Mouse (Mus musculus): ENCODE measurements around the gene Cdip1.

The Cdip1 gene

DNA sequence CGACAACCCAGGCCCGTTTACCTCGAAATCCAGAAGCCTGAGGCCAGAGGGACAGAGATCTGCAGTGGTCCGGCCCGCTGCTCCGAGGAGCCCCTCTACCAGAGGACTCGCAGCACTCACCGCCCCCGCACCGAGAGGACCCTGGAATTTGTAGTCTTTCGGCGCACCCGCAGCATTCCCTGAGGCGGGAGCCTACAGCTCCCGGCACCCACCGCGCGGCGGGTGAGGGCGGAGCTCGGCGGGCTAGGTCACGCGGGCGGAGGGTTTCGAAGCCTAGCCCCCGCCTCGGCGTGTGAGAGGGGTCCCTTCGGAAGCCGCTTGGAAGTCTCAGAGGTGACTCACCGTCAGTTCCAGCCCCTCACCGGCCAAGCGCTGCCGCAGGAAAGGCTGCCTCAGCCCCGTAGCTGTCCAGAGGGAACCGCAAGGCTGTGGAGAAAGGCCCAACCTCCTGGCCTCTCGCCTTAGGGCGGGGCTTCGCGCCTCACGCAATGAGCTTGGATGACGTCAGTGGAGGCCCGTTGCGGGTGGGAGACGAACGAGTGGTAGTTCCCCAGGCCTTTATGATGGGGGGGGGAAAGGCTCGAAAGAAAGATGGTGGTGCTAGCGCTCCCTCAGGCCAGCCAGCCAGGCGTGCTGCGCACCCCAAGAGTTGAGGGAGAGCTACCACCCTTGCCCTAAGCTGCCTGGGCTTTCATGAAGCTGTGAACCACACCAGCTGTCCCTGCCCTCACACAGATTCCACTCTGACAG lies at the start of gene Cdip1:
Gene Cdip1 (minus strand): TSS at position 483 of the 750 bp plus-strand sequence.
- DNase-seq (ENCODE audit: low read depth, low spot score): peak; percentile 96

DNA sequence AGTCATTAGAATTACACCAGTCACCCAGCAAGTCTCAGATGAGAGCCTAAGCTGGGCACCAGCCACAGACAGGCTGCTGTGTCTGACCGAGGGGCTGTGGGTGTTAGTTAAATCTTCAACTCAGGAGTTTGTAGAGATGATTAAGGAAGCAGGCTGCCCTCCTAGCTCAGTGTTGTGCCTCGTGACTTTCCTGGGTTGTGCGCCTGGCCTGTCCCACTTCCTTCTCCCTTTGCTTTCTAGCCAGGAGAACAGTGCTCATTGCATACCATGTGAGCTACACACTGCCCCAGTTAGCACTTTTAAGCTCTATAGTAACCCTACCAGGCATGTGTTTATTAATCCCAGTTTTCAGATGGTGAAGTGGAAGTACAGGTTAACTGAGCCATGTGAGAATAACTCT lies 49.5 kb upstream of the Cdip1 start:
- DNase-seq (ENCODE audit: low read depth, low spot score): no peak

DNA sequence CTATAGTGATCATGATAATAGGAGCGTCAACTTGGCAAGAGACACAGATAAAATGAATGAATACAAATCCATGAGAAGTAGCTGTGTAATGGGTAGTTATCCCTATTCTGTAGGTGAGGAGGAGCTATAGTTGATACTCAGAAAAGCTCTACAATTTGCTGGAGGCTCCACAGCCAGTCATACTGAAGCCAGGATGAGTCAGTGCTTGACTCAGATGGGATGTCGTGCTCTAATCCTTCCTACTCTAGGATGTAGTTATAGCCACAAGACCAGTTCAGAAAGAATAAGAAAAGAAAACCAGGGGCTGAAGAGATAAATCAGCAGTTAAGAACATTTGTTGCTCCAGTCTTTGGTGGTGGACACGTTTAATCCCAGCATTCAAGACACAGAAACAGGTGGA lies 47.5 kb upstream of the Cdip1 start:
- DNase-seq (ENCODE audit: low read depth, low spot score): peak; percentile 89

DNA sequence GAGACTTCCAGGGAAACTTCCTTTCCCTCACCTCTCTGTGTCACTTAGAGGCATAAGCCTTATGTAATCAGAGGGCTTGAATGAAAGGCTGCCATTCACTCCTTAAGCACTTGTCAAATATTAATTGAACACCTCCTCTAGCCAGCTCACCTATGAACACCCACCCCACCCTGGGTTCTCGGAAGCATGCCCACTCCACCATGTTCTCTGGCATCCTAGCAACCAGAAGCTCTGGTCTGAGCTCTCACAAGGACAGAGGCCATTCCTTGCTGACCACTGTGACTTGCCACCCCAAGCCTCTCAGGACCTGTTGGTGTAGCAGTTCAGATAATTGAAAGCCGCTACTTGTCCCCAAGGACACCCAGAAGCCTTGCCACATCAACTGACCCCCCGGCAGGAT lies 45.1 kb upstream of the Cdip1 start, which contains the start of gene 4930562C15Rik:
Gene 4930562C15Rik (plus strand): TSS at position 226 of the 400 bp plus-strand sequence.
- no peak for DNase-seq (ENCODE audit: low read depth, low spot score)

DNA sequence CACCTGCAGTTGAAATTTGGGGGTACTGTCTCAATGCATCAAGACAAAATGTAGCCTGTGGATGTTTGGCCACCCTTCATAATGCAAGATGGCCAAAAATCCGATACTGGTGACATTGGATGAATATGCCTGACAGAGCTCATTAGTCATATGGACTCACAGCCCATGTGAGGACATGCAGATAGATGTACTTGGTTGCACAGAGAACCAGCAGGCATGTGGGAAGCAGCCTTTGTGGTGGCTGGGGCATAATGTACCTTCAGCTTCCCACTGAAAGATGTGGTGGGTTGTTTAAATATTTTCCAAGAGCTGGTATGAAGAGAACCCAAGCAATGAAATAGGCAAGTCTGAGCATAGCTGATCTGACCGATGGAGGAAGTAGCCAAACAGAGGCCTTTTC lies 43.8 kb upstream of the Cdip1 start:
- DNase-seq (ENCODE audit: low read depth, low spot score): peak; percentile 36

DNA sequence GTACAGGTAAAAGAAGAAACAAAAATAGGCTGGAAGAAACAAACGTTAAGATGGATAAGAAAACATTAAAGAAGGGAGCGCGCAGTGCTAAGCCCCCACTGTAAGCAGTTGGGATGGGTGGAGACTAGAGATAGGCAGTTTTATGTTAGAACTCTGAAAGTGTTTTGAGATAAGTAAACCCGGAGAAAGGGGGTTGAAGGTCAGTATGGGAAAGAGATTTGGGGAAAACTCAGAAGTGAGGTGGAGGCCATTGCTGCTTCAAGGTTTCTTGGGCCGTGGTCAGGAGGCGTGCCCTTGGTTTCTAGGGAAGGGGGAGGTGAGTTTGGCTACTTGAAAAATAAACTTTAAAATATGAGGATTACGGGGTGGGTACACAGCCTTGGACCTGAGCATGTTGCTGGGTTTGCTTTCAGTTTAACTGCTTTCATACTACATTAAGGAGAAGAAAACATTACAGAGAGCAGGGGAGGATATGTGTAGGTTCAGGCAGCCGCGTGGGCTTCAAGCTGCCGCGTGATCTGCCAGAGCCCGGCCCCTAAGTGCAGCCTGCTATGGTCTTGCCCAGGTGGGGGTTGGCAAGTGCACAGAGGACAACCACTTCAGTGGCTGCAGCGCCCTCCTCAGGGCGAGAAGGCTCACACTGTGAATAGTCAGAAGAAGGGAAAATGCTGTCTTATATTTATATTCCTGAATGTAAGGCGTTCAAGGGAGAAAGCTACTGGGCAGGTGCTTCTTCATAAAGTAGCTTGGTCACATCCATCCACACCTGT lies 41.7 kb upstream of the Cdip1 start:
- no peak for DNase-seq (ENCODE audit: low read depth, low spot score)

DNA sequence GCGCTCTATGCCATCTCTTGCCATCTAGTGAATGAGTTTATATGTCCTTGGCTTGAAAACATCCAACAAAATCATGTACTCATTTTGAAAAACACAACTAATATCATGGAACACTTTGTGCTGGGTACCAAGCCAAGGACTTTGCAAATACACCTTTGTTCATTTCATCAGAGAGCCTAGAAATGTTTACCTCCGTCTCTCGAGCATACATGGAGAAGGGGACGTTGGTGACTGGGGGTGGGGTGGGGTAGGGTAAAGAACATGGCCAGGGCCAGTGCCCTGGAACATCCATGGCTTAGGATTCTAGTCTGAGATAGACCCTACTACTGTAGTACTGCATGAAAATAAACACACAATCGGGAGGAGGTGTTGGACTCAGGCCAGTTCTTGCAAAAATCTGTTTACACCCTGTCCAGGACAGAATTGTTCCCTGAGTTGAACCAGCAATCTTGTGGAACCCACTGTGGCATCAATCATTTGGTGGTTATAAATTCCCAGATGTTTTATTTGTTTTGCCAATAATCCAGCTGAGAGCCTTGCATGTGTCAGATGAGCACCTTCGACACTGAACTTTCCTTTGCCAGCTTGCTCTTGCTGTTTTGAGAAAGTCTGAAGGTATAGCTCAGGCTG lies 39.3 kb upstream of the Cdip1 start:
- no peak for DNase-seq (ENCODE audit: low read depth, low spot score)

DNA sequence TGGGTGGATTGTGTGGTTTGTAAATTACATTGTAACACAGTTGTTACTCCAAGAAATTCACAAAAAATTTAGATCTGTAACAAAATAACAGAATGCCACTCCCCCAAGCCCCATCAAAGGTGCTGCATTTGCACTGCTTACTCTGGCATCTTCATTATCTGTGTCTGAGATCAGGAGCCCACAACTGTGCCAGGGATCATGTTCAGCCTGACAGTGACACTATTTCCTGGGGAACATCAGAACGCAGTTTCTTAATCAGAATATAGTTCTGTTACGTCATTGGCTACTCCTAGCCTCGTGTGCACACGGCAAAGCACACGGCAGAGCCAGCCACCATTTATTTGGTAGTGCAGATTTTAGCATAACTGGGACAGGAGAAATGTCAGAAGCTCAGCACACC lies 37.5 kb upstream of the Cdip1 start:
- no peak for DNase-seq (ENCODE audit: low read depth, low spot score)

DNA sequence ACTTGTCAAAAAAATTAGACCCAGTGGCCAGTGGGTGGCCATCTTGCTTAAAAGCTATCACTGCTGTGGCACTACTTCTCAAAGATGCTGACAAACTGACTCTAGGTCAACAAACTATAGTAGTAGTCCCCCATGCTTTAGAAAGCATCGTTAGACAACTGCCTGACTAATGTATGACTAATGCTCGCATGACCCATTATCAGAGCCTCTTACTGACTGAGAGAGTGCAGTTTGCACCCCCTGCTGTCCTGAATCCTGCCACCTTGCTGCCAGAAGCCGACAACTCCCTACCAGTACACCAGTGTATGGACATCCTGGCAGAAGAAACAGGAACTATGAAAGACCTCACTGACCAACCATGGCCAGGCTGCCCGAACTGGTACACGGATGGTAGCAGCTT lies 34.4 kb upstream of the Cdip1 start:
- peak; percentile 71 for DNase-seq (ENCODE audit: low read depth, low spot score)

DNA sequence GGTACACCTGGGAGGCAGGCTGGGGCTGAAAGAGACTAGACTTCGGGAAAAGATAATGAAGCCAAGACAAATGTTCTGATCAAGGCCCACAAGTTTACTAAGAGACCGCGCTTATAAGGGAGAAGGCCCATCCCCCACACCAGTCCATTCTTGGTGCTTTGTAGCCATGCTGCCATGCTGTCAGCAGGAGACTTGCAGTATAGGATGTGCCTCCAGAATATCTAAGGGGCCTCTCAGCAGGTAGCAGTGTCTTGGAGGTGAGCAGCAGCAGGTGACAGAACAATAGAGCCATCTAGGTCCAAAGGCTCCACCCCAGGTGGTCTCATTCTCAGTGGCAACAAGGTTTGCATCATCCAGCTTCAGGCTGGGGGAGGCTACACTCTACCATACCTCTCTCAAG lies 28.3 kb upstream of the Cdip1 start:
- DNase-seq (ENCODE audit: low read depth, low spot score): no peak

DNA sequence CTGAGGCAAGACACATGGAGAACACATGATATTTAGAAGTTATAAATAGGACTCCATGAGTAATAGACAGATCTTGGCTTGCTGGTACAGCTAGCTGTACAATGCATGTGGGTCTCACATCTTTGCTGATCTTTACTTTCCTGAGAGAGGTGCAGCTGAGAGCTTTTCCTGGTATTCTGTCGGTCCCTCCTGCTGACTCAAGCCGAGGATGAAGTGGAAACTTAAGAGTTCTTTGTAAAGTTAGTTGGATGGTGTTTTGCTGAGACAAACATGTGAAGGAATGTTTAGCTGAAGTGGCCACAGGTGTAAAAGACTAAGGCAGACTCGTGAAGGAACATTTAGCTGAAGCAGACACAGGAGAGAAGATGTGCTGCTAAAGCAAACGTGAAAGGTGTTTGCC lies 6.5 kb upstream of the Cdip1 start:
- no peak for DNase-seq (ENCODE audit: low read depth, low spot score)

DNA sequence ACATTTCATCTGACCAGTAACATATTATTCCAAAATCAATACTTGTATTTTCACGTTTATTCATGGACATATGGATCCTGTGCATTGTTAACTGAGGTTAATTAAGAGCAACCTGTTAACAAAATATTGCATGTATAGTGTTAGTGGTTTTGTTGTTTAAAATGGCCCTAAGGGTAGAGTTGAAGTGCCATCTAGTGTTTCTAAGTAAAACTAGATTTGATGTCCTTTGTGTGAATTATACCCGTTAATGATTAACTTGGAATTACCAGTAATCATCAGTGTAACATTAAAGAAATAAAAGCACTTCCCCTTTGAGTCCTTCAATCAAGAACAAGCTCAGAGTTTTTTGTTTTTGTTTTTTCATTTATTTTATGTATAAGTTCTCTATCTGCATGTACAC lies 1.2 kb upstream of the Cdip1 start:
- DNase-seq (ENCODE audit: low read depth, low spot score): peak; percentile 58

DNA sequence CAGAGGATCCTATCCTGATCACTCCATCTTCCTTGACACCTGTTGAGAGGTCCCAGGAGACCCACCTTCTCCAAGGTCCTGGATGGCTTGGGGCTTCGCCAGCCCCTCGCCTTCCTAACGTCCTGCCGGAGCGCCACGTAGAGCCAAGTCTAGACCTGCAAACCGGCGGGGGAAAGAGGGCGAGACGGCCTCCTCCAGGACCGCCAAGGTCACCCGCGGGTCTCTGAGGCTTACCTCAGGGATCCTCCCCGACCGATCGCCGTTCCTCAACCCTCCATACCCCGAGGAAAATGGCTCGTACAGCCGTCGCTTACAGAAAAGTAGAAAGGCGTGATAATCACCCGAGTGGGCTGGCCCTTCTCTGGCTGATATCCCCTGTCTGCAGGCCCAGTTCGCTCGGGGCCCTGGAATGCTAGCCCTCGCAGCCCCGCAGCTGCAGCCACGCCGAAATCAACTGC lies 752 bp downstream of the Cdip1 start:
- DNase-seq (ENCODE audit: low read depth, low spot score): peak; percentile 65

DNA sequence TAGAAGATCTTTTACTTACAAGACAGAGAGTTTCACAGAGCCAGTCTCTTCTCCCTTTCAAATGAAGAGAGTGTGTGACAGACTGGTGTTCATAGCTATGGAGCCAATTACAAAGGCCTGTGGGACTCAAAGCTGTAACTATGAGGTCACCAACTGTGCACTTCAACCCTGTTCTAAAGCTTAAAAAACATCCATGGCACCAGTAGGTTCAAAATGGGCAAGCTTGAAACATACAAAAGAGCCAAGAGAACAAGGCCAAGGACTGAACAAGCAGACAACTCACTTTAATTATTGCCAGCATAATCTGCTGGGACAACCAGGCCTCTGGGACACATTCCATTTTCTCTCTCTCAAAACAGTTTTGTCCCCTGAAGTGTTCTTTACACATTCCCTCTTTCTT lies 1.9 kb downstream of the Cdip1 start:
- no peak for DNase-seq (ENCODE audit: low read depth, low spot score)

DNA sequence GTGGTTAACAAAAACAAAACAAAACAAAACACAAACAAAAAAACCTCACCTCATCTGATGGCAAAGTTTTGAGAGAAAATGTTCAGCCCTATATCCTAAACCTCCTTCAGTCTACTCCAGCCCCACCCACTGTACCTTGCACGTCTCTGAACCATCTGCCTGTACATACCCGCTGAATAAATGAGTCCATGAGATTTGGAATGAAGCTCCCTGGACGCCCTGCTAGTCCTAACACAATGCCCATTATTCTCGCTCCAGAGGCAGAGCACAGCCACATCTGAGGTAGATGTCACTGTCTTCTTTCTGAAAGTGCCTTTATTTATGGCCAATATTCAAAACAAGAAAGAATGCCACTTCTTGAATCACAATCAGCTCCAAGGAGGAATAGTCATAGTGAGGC lies 4.4 kb downstream of the Cdip1 start:
- no peak for DNase-seq (ENCODE audit: low read depth, low spot score)

DNA sequence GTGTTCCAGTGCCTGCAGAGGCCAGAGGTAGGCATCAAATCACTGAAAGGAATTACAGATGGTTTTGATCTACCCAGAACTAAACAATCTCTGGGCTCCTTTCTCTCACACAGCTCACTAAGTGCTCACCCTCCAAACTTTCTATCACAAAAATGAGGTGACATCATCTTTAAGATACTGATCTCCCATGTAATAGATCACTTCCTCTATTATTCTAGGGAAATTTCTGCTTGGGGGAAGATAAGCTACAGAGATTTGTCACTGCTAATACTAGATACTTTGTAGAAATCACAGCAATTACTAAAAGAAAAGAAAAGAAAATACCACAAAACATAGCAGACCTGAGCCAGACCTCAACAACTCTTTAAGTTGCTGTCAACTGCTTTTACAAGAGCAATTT lies 7.6 kb downstream of the Cdip1 start:
- DNase-seq (ENCODE audit: low read depth, low spot score): no peak

DNA sequence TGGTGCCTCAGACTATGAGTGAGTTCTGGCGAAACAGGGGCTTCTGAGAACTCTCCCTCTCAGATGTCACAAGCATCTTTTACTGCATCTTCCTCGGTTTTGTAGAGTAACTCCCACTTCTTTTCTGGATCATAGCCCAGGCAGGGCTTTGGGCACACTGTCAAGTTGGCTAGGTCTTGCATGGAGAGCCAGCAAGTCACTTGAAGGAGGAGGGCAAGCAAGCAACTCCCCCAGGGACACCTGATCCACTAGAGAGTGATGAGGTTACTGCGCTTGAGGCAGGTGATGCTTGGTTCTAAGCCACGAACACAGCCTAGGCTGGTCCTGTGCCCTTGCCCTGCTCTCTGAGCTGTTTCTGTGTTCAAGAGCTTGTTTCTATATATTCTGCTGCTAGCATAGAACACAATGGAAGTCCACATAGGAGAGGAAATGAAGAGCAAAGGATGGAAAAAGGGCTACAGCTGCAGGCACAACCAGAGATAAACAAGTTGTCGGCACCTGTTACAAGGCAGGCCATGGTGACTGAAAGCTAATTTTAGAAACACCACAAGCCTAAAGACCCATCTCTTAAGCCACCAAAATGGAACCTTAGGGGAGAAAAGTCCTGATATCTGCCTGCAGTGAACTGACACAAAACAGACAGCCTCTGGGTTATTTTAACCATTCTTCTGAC lies 8.4 kb downstream of the Cdip1 start:
- DNase-seq (ENCODE audit: low read depth, low spot score): peak; percentile 77

DNA sequence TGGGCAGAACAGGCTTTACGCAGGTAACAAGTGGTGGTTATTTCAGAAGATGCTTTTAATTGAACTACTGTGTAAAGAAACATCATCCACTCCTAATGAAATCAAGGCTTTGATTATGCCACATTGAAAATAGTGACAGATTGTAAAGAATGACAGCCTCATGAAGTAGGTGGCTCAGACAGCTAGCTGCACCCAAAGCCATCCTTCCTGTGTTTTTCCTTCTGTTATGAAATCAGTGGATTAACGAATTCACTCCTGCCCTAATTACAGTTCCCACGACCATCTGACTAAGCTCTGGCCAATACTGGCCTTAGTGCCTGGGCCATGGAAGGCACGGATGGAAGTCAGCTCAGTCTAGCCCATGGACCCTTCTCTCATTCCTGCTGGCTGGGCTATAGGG lies 11.2 kb downstream of the Cdip1 start:
- no peak for DNase-seq (ENCODE audit: low read depth, low spot score)

DNA sequence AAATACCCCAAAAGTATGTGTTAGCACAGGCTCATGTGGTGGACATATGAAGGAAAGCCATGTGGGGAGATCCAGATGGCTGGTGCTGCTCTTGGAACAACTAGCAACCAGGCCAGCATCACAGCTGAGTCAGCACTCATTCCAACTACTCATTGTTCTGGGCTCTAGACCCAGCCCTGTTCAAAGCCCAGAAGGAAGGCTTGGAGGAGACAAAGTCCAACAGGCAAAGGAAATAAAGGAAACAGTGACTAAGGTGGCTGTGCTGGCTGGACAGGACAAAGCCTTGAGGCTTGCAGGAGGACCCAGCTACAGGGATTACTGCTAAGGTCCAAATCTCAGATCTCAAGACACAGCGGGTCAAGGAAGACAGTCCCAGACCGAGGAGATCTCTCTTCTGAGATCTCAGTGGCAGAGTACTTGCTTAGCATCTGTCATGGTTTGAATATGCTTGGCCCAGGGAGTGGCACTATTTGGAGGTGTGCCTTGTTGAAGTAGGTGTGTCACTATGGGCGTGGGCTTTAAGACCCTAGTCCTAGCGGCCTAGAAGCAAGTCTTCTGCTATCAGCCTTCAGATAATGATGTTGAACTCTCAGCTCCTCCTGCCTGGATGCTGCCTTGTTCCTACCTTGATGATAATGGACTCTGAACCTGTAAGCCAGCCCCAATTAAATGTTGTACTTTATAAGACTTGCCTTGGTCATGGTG lies 12.0 kb downstream of the Cdip1 start:
- peak; percentile 79 for DNase-seq (ENCODE audit: low read depth, low spot score)

DNA sequence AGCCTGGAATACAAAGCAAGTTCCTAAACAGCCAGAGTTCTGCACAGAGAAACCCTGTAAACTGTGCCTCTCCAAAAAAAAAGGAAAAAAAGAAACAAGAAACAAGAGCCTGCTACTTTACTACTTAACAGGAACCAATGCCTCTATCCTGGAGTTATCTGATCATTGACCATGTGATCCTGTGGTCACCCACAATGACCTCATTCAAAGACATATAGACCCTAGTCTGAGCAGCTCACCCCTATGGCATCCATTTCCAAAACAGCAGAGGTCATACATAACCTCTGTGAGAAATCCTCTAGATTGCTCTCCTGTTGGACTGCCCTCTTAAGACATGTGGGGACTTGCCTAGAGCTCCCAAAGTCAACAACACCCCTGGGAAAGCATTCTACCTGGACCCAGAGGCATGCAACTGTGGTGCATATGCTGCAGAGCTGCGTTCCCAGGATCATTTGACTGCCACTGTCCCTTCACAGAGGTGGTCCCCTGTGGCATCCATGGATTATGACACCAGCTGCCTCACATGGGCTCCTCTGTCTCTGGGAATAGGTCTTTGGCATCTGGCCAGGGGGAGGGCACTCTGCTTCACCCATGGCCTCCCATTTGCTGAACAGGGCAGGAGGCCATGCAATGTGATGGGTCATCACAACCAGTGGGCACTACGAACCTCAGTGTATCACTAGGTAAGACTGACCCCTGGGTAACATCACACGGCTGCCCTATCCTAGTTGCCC lies 12.8 kb downstream of the Cdip1 start:
- DNase-seq (ENCODE audit: low read depth, low spot score): peak; percentile 65

All from 3T3-L1 (cell line).